Mouse (Mus musculus) cerebellum, postnatal 14 days (tissue): ENCODE data around the gene Rab21.

Source experiments
- DNase-seq, 2 experiments: peaks; one replicate each; pipeline ENCODE4 v3.0.0; 2021; ENCODE audit warnings: mixed read lengths in 2 of 2

The Rab21 gene

DNA sequence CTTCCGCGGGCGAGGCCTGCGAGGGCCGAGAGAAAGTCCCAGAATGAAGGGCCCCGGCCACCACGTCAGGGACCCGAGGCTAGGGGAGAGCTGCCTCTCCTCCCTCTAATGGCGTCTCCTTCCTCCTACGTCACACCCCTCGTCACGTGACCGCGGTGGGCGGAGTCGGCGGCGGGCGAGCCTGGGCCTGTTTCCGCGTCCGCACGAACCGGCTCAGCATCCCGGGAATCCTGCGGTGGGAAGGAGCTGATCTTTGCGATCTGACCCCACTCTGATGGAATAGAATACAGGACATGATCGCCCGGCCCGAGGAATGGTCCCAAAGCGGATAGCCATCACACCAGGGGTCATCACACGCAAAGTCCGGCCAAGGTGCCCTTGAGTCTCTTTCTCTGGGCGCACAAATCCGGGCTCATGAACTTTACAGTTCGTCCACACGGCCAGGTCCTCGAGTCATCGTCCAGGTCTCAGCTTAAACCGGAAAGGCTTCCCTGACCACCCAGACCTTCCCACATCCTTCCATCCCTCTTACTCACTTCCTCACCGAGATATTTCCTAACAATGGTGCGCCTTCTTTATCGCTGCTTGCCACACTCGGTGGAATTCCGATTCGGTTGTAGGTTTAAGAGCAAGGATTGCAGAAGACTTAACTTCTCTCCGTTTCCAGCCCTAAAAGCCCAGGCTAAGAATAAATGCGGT is at the start of gene Rab21:
Gene Rab21 (minus strand): TSS at position 122 of the 699 bp plus-strand sequence.
- DNase-seq, result peak; percentile 99 to 100

DNA sequence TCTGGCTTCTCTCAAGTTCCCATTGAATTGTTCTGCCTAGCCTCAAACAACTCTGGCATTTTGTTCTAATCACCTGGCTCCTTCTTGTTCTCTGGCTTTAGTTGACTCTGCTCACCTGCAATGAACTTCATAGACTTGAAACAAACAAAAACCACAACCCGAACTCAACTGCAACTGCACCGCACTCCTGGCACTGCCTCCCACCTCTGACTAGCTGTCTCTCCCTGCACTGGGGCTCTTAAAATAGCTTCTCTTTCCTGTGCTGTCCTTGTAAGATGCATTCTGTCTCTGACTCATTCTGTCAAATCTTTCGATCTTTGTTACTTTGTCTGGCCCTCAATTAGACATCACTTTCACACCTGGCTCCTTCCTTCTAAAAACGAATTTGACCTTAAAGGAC is 47.8 kb upstream of the Rab21 start:
- no peak for DNase-seq

DNA sequence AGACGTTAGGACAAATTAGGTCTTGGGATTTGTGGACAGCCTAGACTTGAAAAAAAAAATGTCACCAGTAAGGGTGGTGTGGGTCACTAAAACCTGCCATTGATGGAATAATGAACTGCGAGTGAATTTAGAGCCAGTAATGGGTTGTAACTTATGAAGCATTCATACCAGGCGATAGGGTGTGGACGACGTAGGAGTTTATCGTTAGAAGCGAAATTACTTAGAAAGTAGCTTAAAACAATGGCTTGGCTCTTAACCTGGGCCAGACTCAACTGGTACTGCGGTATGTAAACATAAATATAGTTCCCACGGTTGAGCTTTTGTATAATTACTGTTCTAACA is 47.2 kb upstream of the Rab21 start:
- no peak for DNase-seq

DNA sequence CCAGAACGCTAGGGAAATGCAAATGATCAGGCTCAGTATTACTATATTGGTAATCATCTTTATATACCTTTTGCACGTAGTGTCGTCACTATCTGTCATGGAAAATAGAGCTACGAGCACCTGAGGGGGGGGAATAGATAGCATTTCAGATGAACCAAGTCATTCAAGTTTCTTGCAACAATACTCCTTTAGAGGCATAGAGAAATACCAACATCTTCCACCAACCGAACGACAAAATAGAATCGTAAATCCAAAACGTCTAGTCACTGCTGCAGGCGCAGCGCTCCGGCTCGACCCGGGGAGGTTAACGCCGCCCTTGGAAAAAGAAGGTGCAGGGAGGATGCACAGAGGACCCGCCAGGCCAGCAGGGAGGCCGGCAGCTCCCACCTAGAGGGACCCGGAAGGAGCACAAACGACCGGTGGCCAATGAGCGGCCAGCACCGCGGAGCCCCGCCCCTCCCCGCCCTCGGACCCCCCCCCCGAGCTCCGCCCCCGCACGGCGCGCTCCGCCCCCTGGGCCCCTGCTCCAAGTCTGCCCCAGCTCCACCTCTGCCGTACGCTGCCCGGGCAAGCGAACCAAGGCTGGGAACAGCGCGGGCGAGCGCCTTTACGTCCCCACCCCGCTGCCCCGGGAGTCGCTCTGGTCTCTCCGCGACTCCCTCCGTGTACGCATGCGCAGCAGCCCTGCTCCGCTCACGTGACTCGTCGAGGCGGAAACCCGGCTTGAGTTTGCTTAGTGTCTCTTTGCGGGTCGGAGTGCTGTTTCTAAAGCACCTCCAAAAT is 46.6 kb upstream of the Rab21 start, which contains the start of gene Tmem19:
Gene Tmem19 (minus strand): TSS at position 662 of the 783 bp plus-strand sequence.
- DNase-seq, result peak; percentile 98 to 99

DNA sequence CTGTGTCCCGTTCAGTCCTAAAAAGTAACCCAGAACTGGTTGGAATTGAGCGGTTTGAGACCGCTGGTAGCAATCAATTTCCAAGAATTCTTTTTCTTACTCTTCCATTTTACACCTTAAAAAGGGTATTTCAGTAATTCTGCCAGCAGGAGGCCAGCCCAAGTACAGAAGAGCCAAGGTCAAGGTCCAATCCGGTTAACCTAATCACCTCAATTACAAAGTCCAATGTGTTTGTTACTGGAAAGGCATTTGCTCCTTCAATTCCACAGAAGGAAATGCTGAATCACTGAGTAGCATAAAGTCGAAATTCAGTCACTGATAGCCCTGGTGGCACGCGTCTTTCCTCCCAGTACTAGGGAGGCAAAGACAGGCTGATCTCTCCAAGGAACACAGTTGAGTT is 43.7 kb upstream of the Rab21 start:
- no peak for DNase-seq

DNA sequence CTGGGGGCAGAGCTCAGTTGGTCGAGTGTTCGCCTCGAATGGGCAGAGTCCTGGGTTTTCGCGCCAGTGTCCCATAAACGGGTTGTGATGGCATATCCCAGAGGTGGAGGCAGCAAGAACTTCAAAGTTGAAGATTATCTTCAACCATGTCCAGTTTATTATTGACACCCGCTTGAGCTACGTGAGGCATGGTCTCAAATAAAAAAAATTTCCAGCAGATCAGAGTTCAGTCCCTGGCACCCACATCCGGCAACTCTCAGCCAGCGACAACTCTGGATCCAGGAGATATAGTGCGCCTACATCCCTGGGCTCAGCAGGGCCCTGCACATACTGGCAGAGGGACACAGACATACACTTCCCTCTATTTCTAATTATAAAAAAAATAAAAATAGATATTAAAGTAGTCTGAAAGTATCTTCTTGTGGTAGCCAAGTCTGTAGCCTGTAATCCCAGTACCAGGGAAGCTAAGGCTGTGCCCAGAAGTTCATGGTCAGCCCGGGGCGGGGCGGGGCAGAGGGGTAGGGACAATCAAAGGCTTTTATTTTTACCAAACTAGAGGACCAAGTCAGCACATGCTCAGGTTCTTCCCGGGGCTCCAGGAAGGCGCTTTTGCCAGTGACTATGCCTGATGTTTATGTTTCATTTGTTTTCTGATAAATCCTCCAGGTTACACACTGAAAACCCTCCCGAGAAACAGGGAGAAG is 43.0 kb upstream of the Rab21 start:
- no peak for DNase-seq

DNA sequence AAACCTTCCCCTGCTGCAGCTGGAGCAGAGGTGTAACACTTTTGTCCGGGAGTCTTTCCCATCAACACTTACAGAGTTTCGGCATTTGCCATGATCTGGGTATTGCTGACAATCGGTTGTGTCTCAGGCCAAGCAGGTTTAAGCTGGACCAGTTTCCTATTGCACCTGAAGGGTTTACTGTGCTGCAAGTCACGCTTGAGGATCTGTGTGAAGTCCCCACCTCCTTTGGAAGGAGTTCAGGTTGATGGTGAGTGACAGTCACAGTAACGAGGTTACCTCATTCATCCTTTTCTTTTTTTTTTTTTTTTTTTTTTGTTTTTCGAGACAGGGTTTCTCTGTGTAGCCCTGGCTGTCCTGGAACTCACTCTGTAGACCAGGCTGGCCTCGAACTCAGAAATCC is 40.7 kb upstream of the Rab21 start:
- DNase-seq, result no peak

DNA sequence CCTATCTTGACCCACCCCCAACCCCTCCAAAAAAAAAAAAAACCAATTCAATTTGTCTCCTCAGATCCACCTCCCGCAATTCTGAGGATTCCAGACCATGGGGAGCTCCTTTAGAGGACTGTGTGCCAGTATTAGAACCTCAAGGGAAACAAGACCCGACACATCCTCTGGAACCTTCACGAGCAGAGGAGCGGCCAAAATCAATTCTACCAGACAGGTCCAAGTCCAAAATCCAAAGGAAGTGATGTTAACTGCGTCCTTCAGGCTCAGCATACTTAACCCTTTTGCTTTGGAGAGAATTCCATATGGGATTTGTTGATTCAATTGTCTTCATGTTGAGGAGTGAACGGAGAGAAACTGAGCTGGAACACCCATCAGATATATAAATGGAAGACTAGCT is 39.6 kb upstream of the Rab21 start:
- DNase-seq, result no peak

DNA sequence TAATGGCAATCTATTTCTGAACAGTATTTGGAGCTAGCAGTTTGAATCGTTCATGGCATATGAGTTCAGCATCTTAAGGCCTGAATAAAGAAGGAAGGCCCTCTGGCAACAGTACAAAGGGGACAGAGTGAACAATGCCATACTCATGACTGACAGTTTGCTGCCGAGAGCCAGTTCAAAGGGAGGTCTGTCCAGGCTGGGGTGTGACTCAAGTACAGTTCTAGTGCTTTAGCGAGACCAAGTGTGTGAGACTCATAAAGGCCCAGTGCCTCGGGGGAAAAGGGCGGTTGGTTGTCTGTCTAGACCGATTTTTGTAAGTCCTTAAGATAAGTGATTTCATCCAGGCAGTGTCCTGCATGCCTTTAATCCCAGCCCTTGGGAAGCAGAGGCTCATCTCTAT is 39.2 kb upstream of the Rab21 start:
- no peak for DNase-seq

DNA sequence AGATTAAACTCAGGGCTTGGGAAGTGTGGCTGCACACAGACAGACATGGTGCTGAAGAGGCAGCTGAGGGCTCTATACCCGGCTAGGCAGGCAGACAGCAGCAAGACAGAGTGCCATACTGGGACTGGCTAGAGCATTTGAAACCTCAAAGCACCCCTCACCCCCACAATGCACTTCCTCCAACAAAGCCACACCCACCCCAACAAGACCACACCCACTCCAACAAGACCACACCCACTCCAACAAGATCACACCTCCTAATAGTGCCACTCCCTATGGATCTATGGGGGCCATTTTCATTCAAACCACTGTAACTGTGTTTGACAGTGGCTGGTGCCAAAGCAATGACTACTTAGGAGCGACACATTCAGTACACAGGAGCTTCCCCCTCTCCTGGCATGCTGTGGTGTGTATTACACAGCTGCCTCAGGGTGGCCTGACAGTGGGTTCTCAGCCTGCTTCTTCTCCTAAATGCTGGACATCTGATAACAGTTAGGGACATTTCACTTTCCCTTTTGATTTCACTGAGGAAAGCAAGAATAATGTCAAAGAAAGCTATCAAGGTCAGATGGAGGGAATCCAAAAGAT is 35.5 kb upstream of the Rab21 start:
- DNase-seq, result no peak

DNA sequence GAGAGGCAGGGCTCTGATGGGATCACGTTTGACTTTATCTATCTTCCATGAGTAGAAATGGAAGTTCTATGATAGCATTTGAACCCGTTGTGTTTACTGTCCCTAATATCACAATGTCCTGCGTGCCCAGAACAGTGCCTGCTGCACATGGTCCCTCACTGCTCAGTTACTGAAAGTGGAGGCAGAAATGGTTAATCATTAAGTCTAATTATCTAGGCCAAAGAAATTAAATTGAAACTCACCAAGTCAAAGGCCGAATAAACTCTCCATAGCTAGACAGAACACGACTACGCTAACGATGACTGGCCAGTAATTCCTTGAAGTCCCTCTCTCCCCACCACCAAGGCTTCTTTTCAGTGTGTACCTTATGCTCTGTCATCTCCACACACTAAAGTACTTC is 34.1 kb upstream of the Rab21 start:
- DNase-seq, result no peak

DNA sequence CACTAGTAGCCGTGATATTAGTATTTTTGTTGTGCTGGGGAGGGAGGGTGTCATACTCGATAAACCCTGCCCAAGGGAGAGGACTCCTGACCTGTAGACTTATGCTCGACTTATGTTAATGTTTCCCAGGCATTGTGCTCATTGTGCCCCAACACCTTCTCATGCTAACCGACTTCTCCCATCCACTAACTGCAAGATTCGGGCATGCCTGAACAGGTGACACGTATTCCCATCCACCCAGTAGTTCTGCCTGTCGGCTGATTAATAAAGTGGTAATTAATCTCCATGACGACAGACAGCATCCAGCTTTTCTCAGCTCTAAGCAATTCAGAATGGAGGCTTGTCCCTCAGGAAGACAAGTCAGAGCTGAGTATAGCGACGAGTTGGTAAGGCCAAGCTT is 33.6 kb upstream of the Rab21 start:
- no peak for DNase-seq

DNA sequence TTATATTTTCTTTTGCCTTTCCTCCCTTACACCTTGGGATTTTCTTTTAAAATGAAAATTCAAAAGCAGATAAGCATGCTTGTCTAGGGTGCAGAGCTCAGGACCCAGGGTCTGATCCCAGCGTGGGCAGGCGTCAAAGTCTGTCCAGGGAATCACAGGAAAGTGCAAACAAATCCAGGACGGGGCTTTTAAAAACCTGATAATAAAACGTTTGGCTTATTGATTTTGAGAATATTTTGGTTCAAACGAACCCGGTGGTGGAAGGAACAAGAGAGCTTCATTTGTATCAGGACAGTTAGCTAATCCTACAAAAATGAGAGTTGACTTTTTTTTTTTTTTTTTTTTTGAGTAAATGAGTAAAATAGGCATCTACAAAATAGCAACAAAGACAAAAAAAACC is 32.7 kb upstream of the Rab21 start:
- no peak for DNase-seq

DNA sequence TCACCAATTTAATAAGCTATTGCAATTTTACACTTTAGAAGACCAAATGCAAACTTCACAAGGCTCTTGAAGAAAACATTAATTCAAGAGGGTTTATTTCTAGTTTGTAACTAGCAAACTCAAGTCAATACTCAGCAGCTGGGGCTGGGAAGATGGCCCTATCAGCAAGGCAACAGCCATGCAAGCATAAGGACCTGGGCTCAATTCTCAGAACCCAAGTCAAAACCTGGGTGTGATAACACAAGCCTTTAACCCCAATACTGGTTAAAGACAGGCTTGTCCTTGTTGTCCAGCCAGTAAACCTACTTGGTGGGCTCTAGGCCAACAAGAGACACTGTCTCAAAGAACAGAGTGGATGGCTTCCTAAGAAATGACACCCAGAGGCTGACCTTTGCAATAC is 31.1 kb upstream of the Rab21 start:
- no peak for DNase-seq

DNA sequence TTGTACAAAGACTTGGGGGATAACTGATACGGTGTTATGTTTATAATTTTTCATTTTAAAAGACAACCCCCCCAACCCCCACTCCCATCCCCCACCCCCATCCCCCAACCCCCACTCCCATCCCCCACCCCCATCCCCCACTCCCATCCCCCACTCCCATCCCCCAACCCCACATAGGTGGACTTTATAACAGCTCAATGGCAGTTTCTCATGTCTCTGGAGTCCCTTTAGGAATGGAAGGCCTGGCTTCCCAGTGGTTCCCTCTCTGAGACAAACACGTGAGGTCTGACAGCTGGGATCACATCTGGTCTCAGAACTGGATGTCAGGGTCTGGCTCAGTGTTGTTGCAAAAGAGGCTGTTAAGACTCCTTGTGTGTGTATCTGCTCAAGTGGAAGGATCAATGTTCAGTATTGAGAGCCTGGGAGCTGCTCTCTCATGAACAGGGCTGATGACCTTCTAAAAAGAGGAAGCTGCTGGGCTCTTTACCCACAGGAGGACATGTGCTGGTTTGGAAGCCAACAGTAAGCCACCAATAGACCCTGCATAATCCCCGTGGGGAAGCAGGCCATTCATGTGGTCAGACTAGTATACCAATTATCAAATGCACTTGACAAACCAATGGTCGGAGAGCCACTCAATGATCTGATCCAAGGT is 27.5 kb upstream of the Rab21 start:
- DNase-seq, result no peak

DNA sequence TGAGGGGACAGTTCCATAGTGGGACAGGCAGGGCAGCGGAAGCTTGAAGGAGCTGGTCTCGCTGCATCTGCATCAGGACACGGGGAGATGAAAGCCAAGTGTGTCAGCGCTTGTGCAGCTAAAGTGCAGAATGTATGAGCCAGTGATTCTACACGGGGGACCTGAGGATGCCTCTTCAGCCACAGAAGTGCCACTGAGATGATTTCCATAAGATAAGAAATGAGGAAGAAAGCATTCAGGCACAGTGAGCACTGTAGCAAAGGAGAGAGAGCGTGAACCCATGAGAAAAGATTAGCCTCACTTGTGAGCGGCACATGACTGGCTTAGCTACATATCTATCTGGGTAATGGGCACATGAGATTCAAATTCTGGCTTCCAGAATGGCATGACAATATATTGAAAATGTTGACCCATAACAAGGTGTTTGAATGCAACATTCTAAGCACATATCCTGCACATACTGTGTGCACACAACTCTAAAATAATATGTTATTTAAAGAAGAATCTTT is 24.5 kb upstream of the Rab21 start:
- no peak for DNase-seq

DNA sequence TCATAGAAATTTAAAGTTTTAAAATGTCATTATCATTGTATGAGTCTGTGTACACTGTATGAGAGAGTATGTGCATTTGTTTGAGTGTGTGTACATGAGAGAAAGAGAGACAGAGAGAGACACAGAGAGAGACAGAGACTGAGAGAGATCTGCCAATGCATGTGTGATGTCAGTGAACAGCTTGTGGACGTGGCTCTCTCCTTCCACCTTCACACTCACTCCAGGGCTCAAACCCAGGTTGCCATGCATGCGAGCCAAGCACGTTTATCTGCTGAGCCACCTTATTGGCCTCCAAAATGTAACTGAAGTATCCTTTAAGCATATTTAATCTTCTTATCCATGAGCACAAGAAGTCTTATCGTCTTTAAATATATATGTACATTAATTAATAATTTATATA is 21.5 kb upstream of the Rab21 start:
- no peak for DNase-seq

DNA sequence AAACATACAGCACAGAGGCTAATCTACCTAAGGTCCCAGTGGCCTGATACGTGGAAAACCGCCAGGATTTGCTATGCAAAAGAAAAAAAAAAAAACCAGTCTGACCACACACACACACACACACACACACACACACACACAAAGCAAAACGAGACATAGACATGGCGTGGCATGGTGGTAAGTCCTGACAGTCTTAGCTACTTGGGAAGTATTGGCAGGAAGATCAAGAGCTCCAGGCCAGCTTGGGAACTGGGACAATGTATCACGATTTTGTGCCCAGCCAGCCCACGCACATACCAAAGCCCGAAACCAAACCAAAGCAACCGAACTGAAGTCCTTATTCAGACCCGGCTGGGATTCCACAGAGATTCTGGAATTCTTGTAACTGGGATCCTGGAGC is 18.1 kb upstream of the Rab21 start:
- DNase-seq, result no peak

DNA sequence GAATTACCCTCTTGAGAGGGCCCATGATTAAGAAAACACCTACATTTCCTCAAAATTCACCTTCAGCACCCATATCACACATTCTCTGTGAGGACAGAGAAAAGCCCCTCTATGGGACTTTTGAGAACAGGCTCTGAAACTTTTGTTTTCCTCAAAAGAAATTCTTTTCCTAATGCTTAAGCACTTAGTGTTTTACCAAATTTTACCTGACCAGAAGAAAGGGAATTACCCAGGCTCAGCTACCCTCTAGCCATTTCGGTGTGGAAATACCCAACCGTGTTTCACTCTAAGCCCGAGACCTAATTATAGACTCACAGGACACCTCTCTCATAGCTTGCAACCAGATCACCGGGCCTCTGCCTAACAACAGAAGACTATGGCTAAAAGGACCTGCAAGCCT is 17.6 kb upstream of the Rab21 start:
- DNase-seq, result no peak

DNA sequence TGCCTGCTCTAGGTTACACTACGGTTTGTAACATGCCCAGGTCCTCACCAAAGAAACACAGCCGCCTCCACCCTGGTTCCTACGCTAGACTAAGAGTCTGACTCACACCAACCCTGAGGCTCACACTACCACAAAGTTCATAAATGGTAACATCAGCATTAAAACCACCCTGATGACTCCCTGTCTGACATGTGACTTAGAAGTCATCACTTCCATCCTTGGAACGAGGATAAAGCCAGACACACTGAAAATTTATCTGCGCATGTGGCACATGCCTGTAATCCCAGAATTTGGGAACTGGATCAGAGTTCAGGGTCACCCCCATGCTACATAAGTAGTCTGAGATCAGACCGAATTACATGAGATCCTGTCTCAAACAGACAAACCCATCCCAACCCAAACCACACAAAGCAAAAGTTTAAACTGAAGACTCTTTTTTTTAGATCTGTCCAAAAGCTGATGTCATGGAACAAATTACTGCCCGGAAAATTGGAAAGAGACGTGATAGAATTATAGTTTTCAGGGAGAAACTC is 17.1 kb upstream of the Rab21 start:
- no peak for DNase-seq

DNA sequence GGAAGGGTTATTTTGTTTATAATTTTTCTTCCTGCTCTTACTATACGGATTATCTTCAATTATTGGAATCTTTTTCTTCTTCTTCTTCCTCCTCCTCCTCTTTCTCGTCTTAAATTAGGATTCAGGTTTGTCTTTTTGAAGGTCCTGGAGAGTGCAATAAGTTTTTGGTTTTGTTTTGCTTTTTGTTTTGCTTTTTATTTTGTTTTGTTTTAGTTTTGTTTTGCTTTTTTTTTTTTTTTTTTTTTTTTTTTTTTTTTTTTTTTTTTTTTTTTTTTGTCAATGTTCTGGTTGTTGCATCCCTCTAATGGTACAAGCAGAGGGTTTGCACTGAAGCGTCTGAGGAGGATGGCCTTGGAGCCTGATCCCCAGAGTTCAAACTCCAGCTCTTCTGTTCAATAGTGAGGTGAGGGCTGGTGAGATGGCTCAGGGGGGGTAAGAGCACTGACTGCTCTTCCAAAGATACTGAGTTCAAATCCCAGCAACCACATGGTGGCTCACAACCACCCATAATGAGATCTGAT is 13.7 kb upstream of the Rab21 start:
- DNase-seq, result no peak

DNA sequence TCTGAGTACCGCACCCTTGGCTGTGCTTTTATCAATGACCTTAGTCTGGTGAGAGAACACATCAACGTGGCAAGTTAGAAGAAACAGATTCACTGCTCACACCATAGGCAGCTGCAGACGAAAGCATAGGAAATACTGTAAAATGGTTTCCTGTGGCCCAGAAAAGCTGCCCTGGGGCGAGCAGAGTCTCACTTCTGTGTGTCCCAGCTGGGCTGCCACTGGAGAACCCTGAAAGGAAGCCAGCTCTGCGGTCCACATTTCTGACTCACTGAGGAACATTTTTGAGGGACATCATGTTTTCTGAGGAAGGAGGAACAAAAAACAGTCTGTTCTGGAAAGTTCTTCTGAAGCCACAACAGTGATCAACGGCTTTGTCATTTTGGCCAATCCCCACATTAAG is 13.1 kb upstream of the Rab21 start:
- no peak for DNase-seq
